Mouse (Mus musculus): Measurements from ENCODE around the gene Fyb2. TPM values are rescaled to one million over a fixed set of nuclear protein-coding genes. Genes with fewer than 3 reads are reported as not detected.

The Fyb2 gene
- polyA plus RNA-seq, 1 experiment from 2014 or later = 0.20 TPM

GRCm38 (mm10) chr4:104891708-104892107, 21.5 kb upstream of the Fyb2 start:
- Histone ChIP-seq H3K27me3 (ENCODE audit: control insufficient read depth, insufficient read depth, low read length) (no peaks in the 10 kb centered on the region), H3K4me3 (ENCODE audit: low read depth, low read length) (no peak overlapping the region), H3K27ac (ENCODE audit: low read depth, low read length) (no peak overlapping the region), H3K9ac (ENCODE audit: low read depth, low read length) (no peak overlapping the region), H3K4me1 (replicated peaks; ENCODE audit: control insufficient read depth, insufficient read depth, low read length) (peaks cover 2% of the 10 kb centered on the region; the same call in 1 of the 2 replicates), H3K9me3 (ENCODE audit: control insufficient read depth, low read length) (no peaks in the 10 kb centered on the region), H3K4me2 (replicated peaks; ENCODE audit: low read depth, low read length) (no peak overlapping the region), H3K36me3 (ENCODE audit: control insufficient read depth, insufficient read depth, low read length) (no peaks in the 10 kb centered on the region)
- DNase-seq (ENCODE audit: low spot score) (no peak), ATAC-seq (ENCODE audit: low FRiP score) (no peak)
- WGBS = 91% methylated on average over 7 of the region's 7 CpGs

DNA sequence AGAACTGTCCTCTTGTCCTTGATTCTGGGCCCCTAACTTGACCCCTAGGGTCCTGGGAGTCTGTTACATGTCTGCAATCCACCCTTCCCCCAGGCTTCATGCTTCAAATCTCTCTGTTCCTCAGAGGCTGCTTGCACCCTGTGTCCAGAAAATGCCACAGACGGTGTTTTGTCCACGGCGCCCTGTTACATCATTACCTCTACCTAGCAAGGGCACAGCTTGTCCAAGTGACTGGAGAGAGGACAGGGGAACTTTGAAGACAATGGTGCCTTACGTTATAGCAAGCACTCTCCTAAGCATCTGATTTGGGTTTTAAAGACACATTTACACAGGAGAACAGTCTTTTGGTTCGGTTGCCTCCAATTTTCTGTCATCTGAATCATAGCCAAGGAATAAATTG, 19.7 kb upstream of the Fyb2 start:
- H3K36me3 ChIP-seq (ENCODE audit: control insufficient read depth, insufficient read depth, low read length) = no peaks in the 10 kb centered on the region
- 84% methylated on average over 5 of the region's 5 CpGs for WGBS

DNA sequence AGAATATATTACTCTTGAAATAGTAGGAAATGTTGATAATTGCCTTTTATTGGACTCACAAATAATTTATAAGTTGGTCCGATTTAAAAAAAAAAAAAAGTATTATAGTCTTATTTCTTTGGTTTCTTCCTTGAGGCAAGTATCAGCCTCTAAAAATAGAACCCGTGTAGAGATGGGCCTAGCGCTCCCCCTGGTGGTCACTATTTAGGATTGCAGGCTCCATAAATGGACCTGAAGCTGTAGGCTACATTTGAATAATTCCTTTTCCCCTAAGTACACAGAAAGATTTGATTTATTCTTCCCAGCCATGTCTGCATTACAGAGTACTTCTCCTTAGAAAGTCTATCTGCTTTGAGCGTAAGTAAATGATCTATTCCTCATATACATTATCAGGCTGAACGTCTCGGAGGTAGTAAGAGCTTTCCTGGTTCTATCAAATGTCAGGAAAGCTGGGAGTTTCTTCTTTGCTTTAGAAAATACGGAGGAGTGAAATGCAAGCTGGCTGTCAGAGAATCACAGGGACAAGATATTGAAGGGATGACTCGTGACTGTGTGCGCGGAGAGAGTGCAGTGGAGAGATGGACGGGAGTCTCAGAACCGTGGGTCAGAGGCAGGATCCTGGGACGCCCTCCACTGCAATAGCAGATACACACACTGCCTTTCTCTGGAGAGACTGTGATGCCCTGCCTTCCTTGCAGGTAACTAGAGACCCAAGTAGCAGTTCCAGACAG, 19.1 kb upstream of the Fyb2 start:
- peak; percentile 81 for DNase-seq (ENCODE audit: low spot score)
- Histone ChIP-seq H3K9me3 (ENCODE audit: control insufficient read depth, low read length) (no peaks in the 10 kb centered on the region), H3K4me1 (replicated peaks; ENCODE audit: control insufficient read depth, insufficient read depth, low read length) (no peaks in the 10 kb centered on the region), H3K4me2 (replicated peaks; ENCODE audit: low read depth, low read length) (no peak overlapping the region), H3K9ac (ENCODE audit: low read depth, low read length) (no peak overlapping the region), H3K4me3 (ENCODE audit: low read depth, low read length) (no peak overlapping the region), H3K36me3 (ENCODE audit: control insufficient read depth, insufficient read depth, low read length) (no peaks in the 10 kb centered on the region), H3K27ac (ENCODE audit: low read depth, low read length) (no peak overlapping the region), H3K27me3 (ENCODE audit: control insufficient read depth, insufficient read depth, low read length) (no peaks in the 10 kb centered on the region)
- ATAC-seq (ENCODE audit: low FRiP score) = no peak
- 61% methylated on average over 13 of the region's 13 CpGs for WGBS

More for the DNA sequence above, 19.7 kb upstream of the Fyb2 start:
- no peak overlapping the region for H3K4me2 ChIP-seq (replicated peaks; ENCODE audit: low read depth, low read length)
- DNase-seq (ENCODE audit: low spot score) (no peak), ATAC-seq (ENCODE audit: low FRiP score) (no peak)
- H3K27ac ChIP-seq (ENCODE audit: low read depth, low read length) = no peak overlapping the region
- H3K9ac ChIP-seq (ENCODE audit: low read depth, low read length) = no peak overlapping the region
- H3K4me3 ChIP-seq (ENCODE audit: low read depth, low read length) = no peak overlapping the region
- H3K9me3 ChIP-seq (ENCODE audit: control insufficient read depth, low read length) = no peaks in the 10 kb centered on the region
- H3K27me3 ChIP-seq (ENCODE audit: control insufficient read depth, insufficient read depth, low read length) = no peaks in the 10 kb centered on the region
- H3K4me1 ChIP-seq (replicated peaks; ENCODE audit: control insufficient read depth, insufficient read depth, low read length) = no peaks in the 10 kb centered on the region

- H3K27ac ChIP-seq (ENCODE audit: low read depth, low read length) = no peak overlapping the region
- H3K9me3 ChIP-seq (ENCODE audit: control insufficient read depth, low read length) = no peaks in the 10 kb centered on the region
- no peak for ATAC-seq (ENCODE audit: low FRiP score)
- no peak overlapping the region for H3K4me2 ChIP-seq (replicated peaks; ENCODE audit: low read depth, low read length)
- H3K27me3 ChIP-seq (ENCODE audit: control insufficient read depth, insufficient read depth, low read length) = no peaks in the 10 kb centered on the region
- H3K4me3 ChIP-seq (ENCODE audit: low read depth, low read length) = no peak overlapping the region
- DNase-seq (ENCODE audit: low spot score) = no peak
- H3K36me3 ChIP-seq (ENCODE audit: control insufficient read depth, insufficient read depth, low read length) = no peaks in the 10 kb centered on the region
- H3K4me1 ChIP-seq (replicated peaks; ENCODE audit: control insufficient read depth, insufficient read depth, low read length) = no peaks in the 10 kb centered on the region
- no peak overlapping the region for H3K9ac ChIP-seq (ENCODE audit: low read depth, low read length)
- 82% methylated on average over 2 of the region's 2 CpGs for WGBS
These were observed 10.4 kb upstream of the Fyb2 start for GRCm38 (mm10) chr4:104902836-104903235.

GRCm38 (mm10) chr4:104905049-104905448, 8.2 kb upstream of the Fyb2 start:
- no peaks in the 10 kb centered on the region for H3K4me1 ChIP-seq (replicated peaks; ENCODE audit: control insufficient read depth, insufficient read depth, low read length)
- H3K9ac ChIP-seq (ENCODE audit: low read depth, low read length) = no peak overlapping the region
- H3K36me3 ChIP-seq (ENCODE audit: control insufficient read depth, insufficient read depth, low read length) = no peaks in the 10 kb centered on the region
- H3K27me3 ChIP-seq (ENCODE audit: control insufficient read depth, insufficient read depth, low read length) = no peaks in the 10 kb centered on the region
- no peak overlapping the region for H3K4me2 ChIP-seq (replicated peaks; ENCODE audit: low read depth, low read length)
- DNase-seq (ENCODE audit: low spot score) (no peak), ATAC-seq (ENCODE audit: low FRiP score) (no peak)
- no peaks in the 10 kb centered on the region for H3K9me3 ChIP-seq (ENCODE audit: control insufficient read depth, low read length)
- H3K4me3 ChIP-seq (ENCODE audit: low read depth, low read length) = no peak overlapping the region
- H3K27ac ChIP-seq (ENCODE audit: low read depth, low read length) = no peak overlapping the region
- 91% methylated on average over 6 of the region's 6 CpGs for WGBS

- Histone ChIP-seq H3K27ac (ENCODE audit: low read depth, low read length) (no peak overlapping the region), H3K27me3 (ENCODE audit: control insufficient read depth, insufficient read depth, low read length) (no peaks in the 10 kb centered on the region), H3K36me3 (ENCODE audit: control insufficient read depth, insufficient read depth, low read length) (no peaks in the 10 kb centered on the region), H3K4me3 (ENCODE audit: low read depth, low read length) (no peak overlapping the region), H3K4me2 (replicated peaks; ENCODE audit: low read depth, low read length) (no peak overlapping the region), H3K9ac (ENCODE audit: low read depth, low read length) (no peak overlapping the region), H3K4me1 (replicated peaks; ENCODE audit: control insufficient read depth, insufficient read depth, low read length) (no peaks in the 10 kb centered on the region), H3K9me3 (ENCODE audit: control insufficient read depth, low read length) (no peaks in the 10 kb centered on the region)
- 41% methylated on average over 7 of the region's 7 CpGs for WGBS
- DNase-seq (ENCODE audit: low spot score) = peak; percentile 85
- ATAC-seq (ENCODE audit: low FRiP score) = peak; percentile 63; the same call in 1 of the 2 replicates
These were observed 1.6 kb upstream of the Fyb2 start for GRCm38 (mm10) chr4:104911685-104912084.

GRCm38 (mm10) chr4:104914711-104915247, 1.5 kb downstream of the Fyb2 start:
- Histone ChIP-seq H3K4me1 (replicated peaks; ENCODE audit: control insufficient read depth, insufficient read depth, low read length) (no peaks in the 10 kb centered on the region), H3K36me3 (ENCODE audit: control insufficient read depth, insufficient read depth, low read length) (no peaks in the 10 kb centered on the region), H3K9ac (ENCODE audit: low read depth, low read length) (no peak overlapping the region), H3K27ac (ENCODE audit: low read depth, low read length) (no peak overlapping the region), H3K9me3 (ENCODE audit: control insufficient read depth, low read length) (no peaks in the 10 kb centered on the region), H3K4me3 (ENCODE audit: low read depth, low read length) (no peak overlapping the region), H3K4me2 (replicated peaks; ENCODE audit: low read depth, low read length) (no peak overlapping the region), H3K27me3 (ENCODE audit: control insufficient read depth, insufficient read depth, low read length) (no peaks in the 10 kb centered on the region)
- ATAC-seq (ENCODE audit: low FRiP score) (no peak), DNase-seq (ENCODE audit: low spot score) (no peak)
- 83% methylated on average over 6 of the region's 6 CpGs for WGBS

GRCm38 (mm10) chr4:104918017-104918416, 4.8 kb downstream of the Fyb2 start:
- H3K27ac ChIP-seq (ENCODE audit: low read depth, low read length) = no peak overlapping the region
- no peak overlapping the region for H3K9ac ChIP-seq (ENCODE audit: low read depth, low read length)
- ATAC-seq (ENCODE audit: low FRiP score) = no peak
- no peaks in the 10 kb centered on the region for H3K9me3 ChIP-seq (ENCODE audit: control insufficient read depth, low read length)
- DNase-seq (ENCODE audit: low spot score) = no peak
- H3K36me3 ChIP-seq (ENCODE audit: control insufficient read depth, insufficient read depth, low read length) = no peaks in the 10 kb centered on the region
- WGBS = 90% methylated on average over 6 of the region's 6 CpGs
- no peak overlapping the region for H3K4me3 ChIP-seq (ENCODE audit: low read depth, low read length)
- H3K4me1 ChIP-seq (replicated peaks; ENCODE audit: control insufficient read depth, insufficient read depth, low read length) = no peaks in the 10 kb centered on the region
- H3K4me2 ChIP-seq (replicated peaks; ENCODE audit: low read depth, low read length) = no peak overlapping the region
- H3K27me3 ChIP-seq (ENCODE audit: control insufficient read depth, insufficient read depth, low read length) = no peaks in the 10 kb centered on the region

DNA sequence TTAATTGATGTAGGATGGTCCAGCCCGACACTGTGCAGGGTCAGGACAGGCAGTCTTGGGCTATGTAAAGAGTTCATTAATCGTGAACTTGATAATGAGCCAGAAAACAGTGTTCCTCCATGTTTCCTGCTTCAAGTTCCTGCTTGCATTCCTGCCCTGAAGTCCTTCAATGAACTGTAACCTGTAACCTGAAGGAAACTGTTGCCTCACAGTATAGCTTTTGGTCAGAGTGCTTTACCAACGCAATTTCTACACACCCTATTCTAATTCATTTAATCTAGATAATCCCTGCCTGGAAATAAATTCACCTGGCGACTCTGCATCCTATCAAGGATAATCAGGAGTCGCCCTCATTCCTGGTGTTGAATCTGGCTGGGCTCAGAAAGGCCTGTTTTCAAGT, 12.1 kb downstream of the Fyb2 start:
- Histone ChIP-seq H3K4me1 (replicated peaks; ENCODE audit: control insufficient read depth, insufficient read depth, low read length) (no peaks in the 10 kb centered on the region), H3K27me3 (ENCODE audit: control insufficient read depth, insufficient read depth, low read length) (no peaks in the 10 kb centered on the region), H3K36me3 (ENCODE audit: control insufficient read depth, insufficient read depth, low read length) (no peaks in the 10 kb centered on the region), H3K27ac (ENCODE audit: low read depth, low read length) (no peak overlapping the region), H3K4me2 (replicated peaks; ENCODE audit: low read depth, low read length) (no peak overlapping the region), H3K4me3 (ENCODE audit: low read depth, low read length) (no peak overlapping the region), H3K9me3 (ENCODE audit: control insufficient read depth, low read length) (no peaks in the 10 kb centered on the region), H3K9ac (ENCODE audit: low read depth, low read length) (no peak overlapping the region)
- ATAC-seq (ENCODE audit: low FRiP score) (no peak), DNase-seq (ENCODE audit: low spot score) (no peak)
- WGBS = 90% methylated on average over 5 of the region's 5 CpGs

All from hindbrain, embryonic 11.5 days (tissue).